Mouse (Mus musculus) Patski (cell line): ENCODE results near the gene Immp2l. TPM values are rescaled to one million over a fixed set of nuclear protein-coding genes. Genes with fewer than 3 reads are reported as not detected.

ENCODE experiments used
- ATAC-seq: fragments of 100-300 bp; one replicate; pipeline ENCODE4 v1.8.0; 2021
- CTCF ChIA-PET: fragments of 350-600 bp; sonication (Branson Sonifier 250); formaldehyde crosslinking; loops from one replicate; lab custom pipeline; 2022; ENCODE audit warnings: inconsistent platforms; lab: Charles Lee
- POLR2A ChIA-PET: fragments of 350-600 bp; sonication (Branson Sonifier 250); formaldehyde crosslinking; loops from one replicate; lab custom pipeline; 2022; ENCODE audit warnings: antibody characterized with exemption, inconsistent platforms; lab: Charles Lee
- DNase-seq: peaks from one replicate; pipeline ENCODE4 v3.0.0-alpha.2; 2011; ENCODE audit warnings: low read depth, low spot score
- H3K27me3 ChIP-seq: fragments of 371-371 bp; one replicate; pipeline ENCODE4 v1.5.1; 2021
- CTCF ChIP-seq: fragments of 100-300 bp; IDR thresholded peaks from one replicate; pipeline ENCODE4 v1.5.1; 2021
- in situ Hi-C: fragments of 300-500 bp; cut with MboI; formaldehyde crosslinking; loops from 3 replicates; pipeline ENCODE4 v1.11.1; 2018; ENCODE audit warnings: low pct_unique_long_range_greater_than_20kb, mixed read lengths
- polyA plus RNA-seq: library from polyadenylated mRNA; unstranded; gene quantifications from one replicate; pipeline ENCODE4 v1.2.3, GENCODE M21; 2021

Immp2l gene
- polyA plus RNA-seq, 1 experiment from 2014 or later = 21.6 TPM

DNA sequence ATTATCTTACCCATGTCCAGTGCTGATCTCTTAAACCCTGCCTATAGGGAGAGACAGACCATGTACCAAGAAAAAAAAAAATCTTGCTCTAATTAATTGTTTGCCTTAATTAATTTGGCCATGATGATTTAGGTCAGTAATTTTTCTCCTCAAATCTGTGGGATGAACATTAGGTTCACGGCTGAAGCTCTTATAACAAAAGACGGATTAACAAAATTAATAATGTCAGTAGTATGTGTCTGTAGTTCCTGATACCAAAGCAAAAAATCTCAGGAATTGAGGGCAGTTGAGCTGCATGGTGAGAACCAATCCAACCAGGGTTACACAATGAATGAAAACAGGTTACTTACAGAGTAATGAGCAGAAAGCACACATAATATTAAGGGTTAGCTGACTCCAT, 29.0 kb upstream of the Immp2l start:
- ATAC-seq = no peak
- in situ Hi-C loops = no loop called here
- H3K27me3 ChIP-seq = no peaks in the 10 kb centered on the region
- DNase-seq = no peak
- ChIA-PET POLR2A (no interaction called here), CTCF (interaction anchor here (1.6 kb wide), 1 partner anchor 81 kb away, joined by 4 read pairs; no protein-coding TSS in a partner anchor)
- no peak for TF ChIP-seq CTCF

DNA sequence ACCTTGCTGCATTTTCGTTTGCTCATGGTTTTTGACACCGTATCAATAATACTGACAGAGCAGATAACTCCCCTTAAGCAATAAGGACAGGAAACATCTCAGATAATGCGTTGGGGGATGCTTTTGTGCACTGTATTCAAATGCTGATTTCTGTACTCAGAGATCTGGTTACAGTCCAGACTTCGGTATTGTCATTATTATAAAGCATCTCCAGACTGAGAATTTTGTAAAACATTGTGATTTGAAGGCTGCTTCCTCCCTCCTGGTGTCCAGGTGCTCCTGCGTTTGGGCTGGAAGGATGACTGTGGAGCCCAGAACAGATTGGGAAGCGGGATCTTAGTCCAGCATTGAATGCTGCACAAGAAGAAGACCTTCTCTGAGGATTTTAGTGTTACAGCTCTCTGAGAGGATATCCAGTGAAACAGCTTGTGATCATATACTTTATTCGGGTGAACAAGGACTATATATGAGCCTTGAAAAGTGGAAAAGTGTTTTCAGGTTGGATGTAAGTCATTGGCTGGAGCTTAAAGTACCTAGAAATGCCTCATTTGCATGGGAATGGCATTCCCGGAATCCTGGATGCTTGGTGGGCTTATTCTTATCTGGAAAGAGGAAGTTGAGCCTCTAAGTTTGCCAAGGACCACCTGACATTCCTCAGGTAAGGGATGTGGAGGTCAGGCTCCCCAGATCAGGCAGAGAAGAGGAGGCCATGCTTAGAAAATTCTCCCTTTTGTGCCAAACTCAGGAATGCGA, 28.1 kb upstream of the Immp2l start:
- ChIA-PET POLR2A (no interaction called here), CTCF (interaction anchor here (1.6 kb wide), 1 partner anchor 82 kb away, joined by 4 read pairs; no protein-coding TSS in a partner anchor)
- in situ Hi-C loops = no loop called here
- no peak for DNase-seq
- TF ChIP-seq CTCF = no peak
- no peaks in the 10 kb centered on the region for H3K27me3 ChIP-seq
- no peak for ATAC-seq

DNA sequence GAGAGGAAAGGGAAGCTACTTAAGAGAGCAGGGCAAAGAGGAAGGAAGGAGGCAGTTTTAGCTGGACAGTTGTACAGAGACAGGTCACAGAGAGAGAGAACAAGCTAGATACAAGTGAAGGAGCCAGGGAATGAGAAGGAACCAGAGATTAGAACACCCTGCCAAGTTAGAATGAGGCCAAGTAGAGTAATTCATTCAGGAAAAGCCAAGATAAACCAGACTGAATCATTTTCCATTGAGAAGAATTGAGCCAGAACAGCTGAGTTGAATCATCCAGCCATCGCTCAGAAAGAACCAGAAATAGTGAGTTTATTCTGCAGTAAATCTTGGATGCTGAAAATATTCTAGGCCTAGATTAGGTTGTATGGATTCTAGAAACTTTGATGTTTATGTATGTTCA, 1.4 kb upstream of the Immp2l start:
- POLR2A ChIA-PET = no interaction called here
- ATAC-seq = no peak
- CTCF ChIA-PET = no interaction called here

DNA sequence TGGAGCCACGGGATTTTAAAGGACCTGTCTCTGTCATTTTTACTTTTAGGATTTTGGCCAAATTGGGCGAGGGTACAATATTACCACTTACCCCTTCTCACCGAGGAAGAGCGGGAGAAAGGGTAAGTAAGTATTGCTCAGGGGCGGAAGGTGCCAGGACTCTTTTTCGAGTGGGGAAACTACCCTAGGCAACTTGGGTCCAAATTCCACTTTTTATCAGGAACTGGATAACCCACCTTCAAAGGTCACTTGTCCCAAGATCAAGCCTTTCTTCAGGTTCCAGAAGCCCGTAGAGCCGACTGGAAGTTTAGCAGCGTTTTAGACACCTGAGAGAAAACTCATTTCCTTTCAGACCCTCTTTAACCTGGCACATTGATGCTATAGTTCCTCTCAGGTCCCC, 622 bp downstream of the Immp2l start:
- CTCF ChIA-PET = no interaction called here
- no peak for TF ChIP-seq CTCF
- in situ Hi-C loops = no loop called here
- ATAC-seq = peak; percentile 1
- POLR2A ChIA-PET = no interaction called here
- H3K27me3 ChIP-seq = no peaks in the 10 kb centered on the region
- no peak for DNase-seq

More for the DNA sequence above, 1.4 kb upstream of the Immp2l start:
- no peak for TF ChIP-seq CTCF
- no peak for DNase-seq
- no peaks in the 10 kb centered on the region for H3K27me3 ChIP-seq
- in situ Hi-C loops = no loop called here

DNA sequence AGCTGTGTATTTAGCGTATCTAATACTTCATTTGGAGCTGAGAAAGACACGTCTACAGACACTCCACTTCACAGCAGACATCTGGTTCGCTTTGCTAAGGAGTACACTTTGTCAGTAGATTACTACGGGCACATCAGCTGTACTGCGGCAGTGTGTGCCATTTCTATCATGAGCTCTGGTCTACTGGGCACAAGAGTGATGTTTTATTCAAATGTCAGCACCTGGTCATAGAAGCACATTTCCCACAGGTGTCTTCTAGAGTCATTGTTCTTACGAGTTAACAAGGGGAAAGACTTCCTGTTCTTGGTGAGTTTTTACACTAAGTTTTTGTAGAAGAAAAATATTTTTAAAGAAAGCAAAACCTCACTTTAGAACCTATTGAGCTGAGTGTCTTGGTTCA, 3.6 kb downstream of the Immp2l start:
- ATAC-seq (no peak), DNase-seq (no peak)
- ChIA-PET POLR2A (no interaction called here), CTCF (no interaction called here)
- in situ Hi-C loops = no loop called here
- no peaks in the 10 kb centered on the region for H3K27me3 ChIP-seq
- no peak for TF ChIP-seq CTCF

DNA sequence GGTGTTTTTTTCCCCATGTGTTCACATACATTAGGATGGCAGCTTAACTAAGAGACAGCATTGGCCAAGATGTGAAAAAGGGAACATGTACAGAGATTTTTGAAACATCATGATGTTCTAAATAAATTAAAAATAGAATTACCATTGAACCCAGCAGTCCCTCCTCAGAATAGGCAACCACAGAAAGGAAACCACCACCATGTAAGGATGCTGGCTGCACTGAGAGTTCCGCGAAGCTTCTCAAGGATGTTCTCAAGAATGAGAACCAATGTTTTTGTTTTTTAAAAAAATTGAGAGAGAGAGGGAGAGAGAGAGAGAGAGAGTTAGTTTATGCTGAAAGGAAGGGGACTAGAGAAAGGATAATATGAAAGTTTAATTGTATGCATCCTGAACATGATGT, 7.2 kb downstream of the Immp2l start:
- no peaks in the 10 kb centered on the region for H3K27me3 ChIP-seq
- ChIA-PET POLR2A (no interaction called here), CTCF (no interaction called here)
- no peak for TF ChIP-seq CTCF
- no peak for DNase-seq
- in situ Hi-C loops = no loop called here
- ATAC-seq = no peak

DNA sequence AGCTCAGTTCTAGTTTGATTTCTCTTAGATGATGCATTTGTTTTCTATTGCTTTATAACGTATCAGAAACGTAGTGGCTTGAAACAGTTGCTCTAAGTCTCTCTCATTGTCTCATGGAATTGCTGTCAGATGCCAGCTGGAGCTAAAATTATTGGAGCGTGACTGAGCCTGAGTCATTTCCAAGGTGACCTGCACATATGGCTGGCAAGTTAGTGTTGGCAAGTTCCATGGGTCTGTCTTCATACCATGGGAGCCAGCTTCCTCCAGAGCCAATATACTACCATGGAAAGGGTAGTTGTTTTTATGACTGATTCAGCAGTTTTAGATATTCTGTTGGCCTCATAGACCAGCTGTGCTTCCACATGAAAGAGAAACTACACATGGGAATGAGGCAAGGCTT, 9.3 kb downstream of the Immp2l start:
- H3K27me3 ChIP-seq = no peaks in the 10 kb centered on the region
- ATAC-seq (no peak), DNase-seq (no peak)
- in situ Hi-C loops = no loop called here
- ChIA-PET CTCF (no interaction called here), POLR2A (interaction anchor here (0.7 kb wide), 1 partner anchor 179 kb away, joined by 3 read pairs; no protein-coding TSS in a partner anchor)
- TF ChIP-seq CTCF = no peak

DNA sequence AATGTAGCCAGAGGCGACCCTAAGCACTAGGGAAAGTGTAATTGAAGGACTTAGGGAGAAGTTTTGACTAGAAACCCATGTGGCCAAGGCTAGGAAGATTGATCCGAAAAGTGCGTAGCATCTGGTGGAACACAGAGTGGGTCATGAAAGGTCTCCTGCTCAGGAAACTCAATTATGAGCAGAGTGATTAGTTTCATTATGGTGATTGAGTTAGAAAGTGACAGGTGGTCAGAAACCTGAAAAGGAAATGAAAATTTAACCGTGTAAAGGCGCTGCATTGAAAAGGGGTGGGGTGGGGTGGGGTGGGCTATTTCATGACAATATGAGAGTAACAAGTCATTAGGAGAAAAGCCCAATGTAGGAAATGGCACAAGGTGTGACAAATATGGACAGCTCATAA, 15.9 kb downstream of the Immp2l start:
- DNase-seq = no peak
- CTCF ChIA-PET = no interaction called here
- no peak for TF ChIP-seq CTCF
- POLR2A ChIA-PET = no interaction called here
- in situ Hi-C loops = no loop called here
- no peaks in the 10 kb centered on the region for H3K27me3 ChIP-seq
- ATAC-seq = no peak

DNA sequence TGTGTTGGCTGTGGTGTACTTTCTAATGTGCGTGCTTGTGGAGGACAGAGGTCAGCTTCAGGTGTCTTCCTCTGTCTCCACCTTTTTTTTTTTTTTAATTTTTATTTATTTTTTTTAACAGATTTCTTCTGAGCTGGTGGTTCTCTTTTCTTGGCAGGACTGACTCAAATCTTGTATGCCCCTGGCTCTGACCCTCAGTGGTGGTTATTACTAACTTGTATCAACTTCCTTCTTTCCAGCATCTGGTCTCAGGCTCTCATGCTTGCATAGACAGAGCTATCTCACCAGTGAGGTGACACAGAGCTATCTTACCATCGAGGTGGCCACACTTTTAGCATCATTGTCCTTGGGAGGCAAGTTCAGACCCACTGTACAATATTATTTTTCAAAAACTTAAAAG, 17.8 kb downstream of the Immp2l start:
- CTCF ChIA-PET = no interaction called here
- POLR2A ChIA-PET = no interaction called here
- no peak for ATAC-seq
- DNase-seq = no peak
- in situ Hi-C loops = no loop called here
- no peaks in the 10 kb centered on the region for H3K27me3 ChIP-seq
- TF ChIP-seq CTCF = no peak

DNA sequence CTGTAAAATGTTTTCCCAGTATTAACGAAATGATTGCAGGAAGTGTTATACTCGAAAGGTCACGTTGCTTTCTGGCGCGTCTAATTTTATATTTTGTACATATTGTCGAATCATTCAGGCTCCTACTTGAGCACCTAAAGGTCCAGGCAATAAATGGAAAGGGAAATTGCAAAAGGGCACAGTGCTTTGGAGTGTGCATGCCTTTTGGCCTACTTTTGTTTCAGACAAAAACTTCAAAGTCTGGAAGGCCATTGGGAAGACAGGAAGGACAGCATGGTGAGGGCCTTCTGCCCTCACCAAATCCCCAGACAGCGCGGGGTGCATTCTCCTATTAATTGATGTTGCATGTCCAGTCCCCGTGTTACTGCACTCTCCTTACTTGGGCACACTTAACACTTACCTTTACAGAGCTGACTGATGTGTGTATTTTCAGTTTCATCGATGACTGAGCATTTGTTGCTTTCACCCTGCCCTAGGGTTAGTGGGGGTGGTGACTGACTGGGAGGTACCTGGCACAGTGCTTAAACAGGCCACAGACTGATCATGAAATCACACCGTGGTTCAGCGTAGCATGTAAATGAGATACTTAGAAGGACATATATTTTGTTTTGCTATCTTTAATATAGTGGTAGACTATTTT, 20.7 kb downstream of the Immp2l start:
- in situ Hi-C loops = no loop called here

DNA sequence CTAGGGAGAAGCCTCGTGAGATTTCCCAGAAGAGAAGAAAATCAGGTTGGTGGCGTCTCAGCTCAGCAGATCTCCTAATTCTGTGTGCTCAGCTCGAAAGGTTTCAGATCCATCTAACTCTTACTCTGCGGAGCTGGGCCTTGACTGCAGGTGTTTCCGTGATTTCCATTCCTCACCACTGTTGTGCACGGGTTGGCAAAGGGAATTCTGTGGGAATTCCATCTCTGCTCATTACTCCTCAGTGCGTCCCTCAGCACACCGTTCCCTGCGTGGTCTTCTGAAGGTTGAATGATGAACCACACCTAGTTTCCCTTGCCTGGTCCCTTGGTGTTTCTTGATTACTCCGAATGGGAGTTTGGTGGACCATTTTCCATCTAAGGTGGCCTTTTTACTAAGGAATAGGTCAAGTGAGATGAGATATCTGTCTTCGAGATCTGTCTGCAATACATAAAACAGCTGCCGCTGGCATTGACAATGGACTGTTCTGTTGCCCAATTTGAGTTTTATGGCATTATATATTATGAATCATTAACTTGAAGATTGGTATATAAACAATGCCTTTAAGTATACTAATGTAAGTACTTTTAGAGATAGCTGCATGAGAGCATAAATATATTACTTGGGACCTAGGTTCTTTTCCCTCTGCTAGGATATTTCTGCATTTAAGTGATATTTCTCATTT, 23.3 kb downstream of the Immp2l start:
- CTCF ChIA-PET = no interaction called here
- ATAC-seq = no peak
- H3K27me3 ChIP-seq = no peaks in the 10 kb centered on the region
- no peak for TF ChIP-seq CTCF
- in situ Hi-C loops = no loop called here
- POLR2A ChIA-PET = interaction anchor here (0.5 kb wide), 1 partner anchor 1249 kb away, joined by 4 read pairs; no protein-coding TSS in a partner anchor
- DNase-seq = no peak

More for the DNA sequence above, 20.7 kb downstream of the Immp2l start:
- DNase-seq (no peak), ATAC-seq (no peak)
- ChIA-PET CTCF (no interaction called here), POLR2A (no interaction called here)
- no peak for TF ChIP-seq CTCF
- no peaks in the 10 kb centered on the region for H3K27me3 ChIP-seq
